Mouse (Mus musculus): Measurements from ENCODE around the gene Spns3. TPM values are rescaled to one million over a fixed set of nuclear protein-coding genes. Genes with fewer than 3 reads are reported as not detected.
"Not testable (repeated sequence)": the region's sequence is repeated elsewhere in the genome, so short reads cannot be mapped to it uniquely, and the experiment has no call there.

The Spns3 gene
- polyA plus RNA-seq, 1 experiment from 2014 or later = 0.98 TPM

DNA sequence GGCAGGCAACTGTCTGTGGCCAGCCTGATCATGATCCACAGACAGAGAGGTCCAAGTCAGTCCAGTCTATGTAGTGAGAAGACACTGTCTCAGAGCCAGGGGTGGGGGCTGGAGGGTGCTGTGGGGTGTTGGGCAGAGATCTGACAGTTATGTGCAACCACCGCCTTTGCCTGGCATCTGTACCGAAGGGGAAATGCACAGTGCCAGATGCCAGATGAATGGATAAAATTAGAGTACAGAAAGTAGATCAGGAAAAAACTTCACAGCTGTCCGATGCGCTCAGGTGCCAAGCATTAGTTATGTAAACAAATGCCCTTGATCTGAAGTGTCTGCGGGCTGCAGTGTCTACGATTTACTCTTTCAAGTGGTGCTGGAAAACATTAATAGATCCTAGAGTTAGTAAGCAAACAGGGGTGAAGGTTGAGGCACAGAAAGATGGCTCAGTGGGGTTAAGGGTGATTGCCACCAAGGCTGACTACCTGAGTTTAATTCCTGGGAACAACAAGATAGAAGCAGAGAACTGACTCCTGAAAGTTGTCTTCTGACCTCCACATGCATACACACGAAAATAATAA lies 1.3 kb upstream of the Spns3 start:
- Histone ChIP-seq H3K9ac (no peak overlapping the region), H3K4me1 (no peaks in the 10 kb centered on the region), H3K9me3 (no peaks in the 10 kb centered on the region), H3K27me3 (replicated peaks) (no peaks in the 10 kb centered on the region), H3K4me2 (no peak overlapping the region), H3K4me3 (replicated peaks) (no peak overlapping the region), H3K27ac (no peak overlapping the region), H3K36me3 (no peaks in the 10 kb centered on the region)
- WGBS = 37% methylated on average over 7 of the region's 7 CpGs
- ATAC-seq (ENCODE audit: insufficient read depth, low FRiP score, low read depth) = no peak

- Histone ChIP-seq H3K4me2 (no peak overlapping the region), H3K27me3 (replicated peaks) (no peaks in the 10 kb centered on the region), H3K4me3 (replicated peaks) (no peak overlapping the region), H3K9me3 (no peaks in the 10 kb centered on the region), H3K27ac (no peak overlapping the region), H3K9ac (no peak overlapping the region), H3K4me1 (no peaks in the 10 kb centered on the region), H3K36me3 (no peaks in the 10 kb centered on the region)
- 64% methylated on average over 3 of the region's 3 CpGs for WGBS
- ATAC-seq (ENCODE audit: insufficient read depth, low FRiP score, low read depth) = no peak
These were observed 3.1 kb downstream of the Spns3 start for GRCm38 (mm10) chr11:72547181-72547580.

DNA sequence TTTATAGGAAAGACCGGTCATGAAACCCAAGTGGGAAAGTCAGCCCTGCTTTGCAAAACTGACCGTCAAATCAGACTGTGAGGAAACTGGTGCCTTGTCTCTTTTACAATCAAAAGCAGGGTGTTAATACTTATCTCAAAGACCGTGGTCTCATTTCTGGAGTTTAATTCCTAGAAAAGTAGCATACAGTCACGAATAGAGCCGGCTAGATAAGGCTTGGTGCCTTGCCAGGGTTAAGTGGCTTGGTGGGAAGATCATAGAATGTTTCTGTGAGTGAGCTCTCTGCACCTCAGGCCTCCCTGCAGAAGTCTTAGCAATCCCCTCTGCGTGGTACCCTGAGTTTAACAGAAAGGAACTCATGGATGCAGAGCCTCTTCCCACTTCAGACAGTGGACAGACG lies 5.6 kb downstream of the Spns3 start:
- H3K9ac ChIP-seq = no peak overlapping the region
- no peak for ATAC-seq (ENCODE audit: insufficient read depth, low FRiP score, low read depth)
- H3K4me2 ChIP-seq = no peak overlapping the region
- no peaks in the 10 kb centered on the region for H3K27me3 ChIP-seq (replicated peaks)
- H3K36me3 ChIP-seq = no peaks in the 10 kb centered on the region
- no peak overlapping the region for H3K4me3 ChIP-seq (replicated peaks)
- H3K27ac ChIP-seq = no peak overlapping the region
- H3K9me3 ChIP-seq = no peaks in the 10 kb centered on the region
- H3K4me1 ChIP-seq = no peaks in the 10 kb centered on the region
- 53% methylated on average over 7 of the region's 7 CpGs for WGBS

GRCm38 (mm10) chr11:72543692-72544091 lies 6.6 kb downstream of the Spns3 start:
- not testable (repeated sequence) for H3K9ac ChIP-seq; H3K36me3 ChIP-seq; H3K27me3 ChIP-seq (replicated peaks); H3K4me2 ChIP-seq; H3K9me3 ChIP-seq; H3K4me1 ChIP-seq; H3K4me3 ChIP-seq (replicated peaks); ATAC-seq (ENCODE audit: insufficient read depth, low FRiP score, low read depth); H3K27ac ChIP-seq
- 98% methylated on average over 1 of the region's 1 CpGs for WGBS

GRCm38 (mm10) chr11:72542586-72542985 lies 7.7 kb downstream of the Spns3 start:
- 69% methylated on average over 1 of the region's 1 CpGs for WGBS
- H3K27ac ChIP-seq = no peak overlapping the region
- no peak overlapping the region for H3K9ac ChIP-seq
- H3K9me3 ChIP-seq = no peaks in the 10 kb centered on the region
- ATAC-seq (ENCODE audit: insufficient read depth, low FRiP score, low read depth) = no peak
- H3K4me1 ChIP-seq = no peaks in the 10 kb centered on the region
- no peaks in the 10 kb centered on the region for H3K27me3 ChIP-seq (replicated peaks)
- no peaks in the 10 kb centered on the region for H3K36me3 ChIP-seq
- H3K4me3 ChIP-seq (replicated peaks) = no peak overlapping the region
- no peak overlapping the region for H3K4me2 ChIP-seq

DNA sequence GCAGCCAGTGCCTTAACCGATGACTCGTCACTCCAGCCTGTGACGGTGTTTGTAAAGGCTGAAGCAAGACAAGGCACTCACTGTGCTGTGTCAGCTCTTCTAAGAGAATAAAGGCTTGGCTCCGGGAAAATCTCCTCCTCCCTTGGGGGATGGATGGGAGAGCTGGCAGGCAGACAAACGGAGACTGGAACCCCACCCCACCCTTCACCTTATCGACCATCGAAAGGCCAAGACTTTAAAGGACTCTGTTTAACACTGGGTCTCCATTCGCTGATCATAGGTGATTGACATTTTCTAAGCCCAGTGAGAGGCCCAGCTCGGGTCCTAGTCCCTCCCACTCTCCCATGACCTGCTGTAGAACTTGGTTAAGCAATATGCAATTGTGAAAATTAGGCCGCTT lies 8.4 kb downstream of the Spns3 start:
- ATAC-seq (ENCODE audit: insufficient read depth, low FRiP score, low read depth) = no peak
- Histone ChIP-seq H3K4me2 (no peak overlapping the region), H3K36me3 (no peaks in the 10 kb centered on the region), H3K4me1 (no peaks in the 10 kb centered on the region), H3K27me3 (replicated peaks) (no peaks in the 10 kb centered on the region), H3K9ac (no peak overlapping the region), H3K4me3 (replicated peaks) (no peak overlapping the region), H3K9me3 (no peaks in the 10 kb centered on the region), H3K27ac (no peak overlapping the region)
- 62% methylated on average over 10 of the region's 10 CpGs for WGBS

DNA sequence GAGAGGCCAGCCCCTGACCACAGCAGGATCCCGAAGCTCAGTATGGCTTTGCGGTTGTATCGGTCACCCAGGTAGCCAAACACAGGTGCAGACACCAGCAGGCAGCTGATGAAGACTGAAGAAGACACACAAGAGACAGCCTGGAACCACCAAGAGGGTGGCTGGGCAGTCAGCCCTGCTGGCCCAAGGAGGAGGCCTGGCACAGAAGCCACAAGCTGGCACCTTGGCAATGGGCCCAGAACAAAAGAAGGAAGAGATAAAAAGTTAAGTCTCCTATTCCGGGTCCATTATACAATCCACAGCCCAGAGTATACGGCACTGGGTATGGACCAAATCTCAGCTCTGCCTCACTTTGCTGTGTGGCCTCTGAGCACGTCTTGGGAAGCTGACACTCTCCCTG lies 9.9 kb downstream of the Spns3 start:
- WGBS = 76% methylated on average over 6 of the region's 6 CpGs
- Histone ChIP-seq H3K9me3 (no peaks in the 10 kb centered on the region), H3K4me2 (no peak overlapping the region), H3K4me3 (replicated peaks) (no peak overlapping the region), H3K36me3 (no peaks in the 10 kb centered on the region), H3K9ac (no peak overlapping the region), H3K4me1 (no peaks in the 10 kb centered on the region), H3K27ac (no peak overlapping the region), H3K27me3 (replicated peaks) (no peaks in the 10 kb centered on the region)
- no peak for ATAC-seq (ENCODE audit: insufficient read depth, low FRiP score, low read depth)

DNA sequence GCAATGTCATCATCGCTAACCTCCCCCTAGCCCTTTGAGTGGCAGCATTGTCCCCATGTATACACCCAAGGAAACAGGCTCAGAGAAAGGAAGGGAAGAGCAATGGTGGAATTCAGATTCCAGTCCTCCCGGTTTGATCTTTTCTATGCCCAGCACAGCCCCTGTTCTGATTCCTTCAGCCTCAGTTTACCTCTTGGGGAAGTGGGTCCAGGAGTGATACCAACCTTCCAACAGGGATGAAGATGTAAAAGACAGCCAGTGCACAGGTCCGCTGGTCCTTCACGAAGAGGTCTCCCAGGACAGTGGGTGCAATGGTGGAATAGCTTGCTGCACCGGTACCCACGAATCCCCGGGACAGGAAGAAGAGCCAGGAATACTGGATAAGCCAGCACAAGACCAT lies 11.5 kb downstream of the Spns3 start:
- no peaks in the 10 kb centered on the region for H3K4me1 ChIP-seq
- no peaks in the 10 kb centered on the region for H3K27me3 ChIP-seq (replicated peaks)
- H3K36me3 ChIP-seq = no peaks in the 10 kb centered on the region
- H3K4me3 ChIP-seq (replicated peaks) = no peak overlapping the region
- no peak overlapping the region for H3K9ac ChIP-seq
- H3K27ac ChIP-seq = no peak overlapping the region
- no peak for ATAC-seq (ENCODE audit: insufficient read depth, low FRiP score, low read depth)
- WGBS = 88% methylated on average over 7 of the region's 7 CpGs
- H3K9me3 ChIP-seq = no peaks in the 10 kb centered on the region
- no peak overlapping the region for H3K4me2 ChIP-seq

GRCm38 (mm10) chr11:72538037-72538755 lies 12.1 kb downstream of the Spns3 start:
- Histone ChIP-seq H3K9ac (no peak overlapping the region), H3K4me3 (replicated peaks) (no peak overlapping the region), H3K27ac (no peak overlapping the region), H3K36me3 (no peaks in the 10 kb centered on the region), H3K9me3 (no peaks in the 10 kb centered on the region), H3K4me2 (no peak overlapping the region), H3K4me1 (no peaks in the 10 kb centered on the region), H3K27me3 (replicated peaks) (no peaks in the 10 kb centered on the region)
- 46% methylated on average over 8 of the region's 8 CpGs for WGBS
- no peak for ATAC-seq (ENCODE audit: insufficient read depth, low FRiP score, low read depth)

GRCm38 (mm10) chr11:72537503-72537902 lies 12.8 kb downstream of the Spns3 start:
- no peaks in the 10 kb centered on the region for H3K36me3 ChIP-seq
- no peaks in the 10 kb centered on the region for H3K4me1 ChIP-seq
- no peak overlapping the region for H3K27ac ChIP-seq
- no peak for ATAC-seq (ENCODE audit: insufficient read depth, low FRiP score, low read depth)
- no peak overlapping the region for H3K4me2 ChIP-seq
- no peaks in the 10 kb centered on the region for H3K9me3 ChIP-seq
- H3K4me3 ChIP-seq (replicated peaks) = no peak overlapping the region
- WGBS = 85% methylated on average over 2 of the region's 2 CpGs
- H3K27me3 ChIP-seq (replicated peaks) = no peaks in the 10 kb centered on the region
- H3K9ac ChIP-seq = no peak overlapping the region

DNA sequence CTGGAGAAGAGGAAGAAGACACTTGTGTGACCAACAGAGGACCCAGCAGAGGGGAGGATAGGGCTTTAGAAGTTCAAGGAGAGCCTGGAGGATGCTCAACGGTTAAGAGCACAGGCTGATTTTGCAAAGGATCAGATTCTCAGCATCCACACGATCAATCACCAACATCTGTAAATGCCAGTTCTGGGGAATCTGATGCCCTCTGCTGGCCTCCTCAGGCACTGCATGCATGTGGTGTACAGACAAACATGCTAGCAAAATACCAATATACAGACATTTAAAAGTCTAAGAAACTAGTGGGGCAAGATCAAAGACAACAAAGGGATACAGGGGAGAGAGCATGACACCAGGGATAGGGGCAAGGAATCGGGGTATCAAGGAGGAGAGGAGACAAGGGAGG lies 14.8 kb downstream of the Spns3 start:
- Histone ChIP-seq H3K4me1 (no peaks in the 10 kb centered on the region), H3K36me3 (no peaks in the 10 kb centered on the region), H3K4me3 (replicated peaks) (no peak overlapping the region), H3K9me3 (no peaks in the 10 kb centered on the region), H3K4me2 (no peak overlapping the region), H3K9ac (no peak overlapping the region), H3K27me3 (replicated peaks) (no peaks in the 10 kb centered on the region), H3K27ac (no peak overlapping the region)
- WGBS = 83% methylated on average over 3 of the region's 3 CpGs
- ATAC-seq (ENCODE audit: insufficient read depth, low FRiP score, low read depth) = no peak

DNA sequence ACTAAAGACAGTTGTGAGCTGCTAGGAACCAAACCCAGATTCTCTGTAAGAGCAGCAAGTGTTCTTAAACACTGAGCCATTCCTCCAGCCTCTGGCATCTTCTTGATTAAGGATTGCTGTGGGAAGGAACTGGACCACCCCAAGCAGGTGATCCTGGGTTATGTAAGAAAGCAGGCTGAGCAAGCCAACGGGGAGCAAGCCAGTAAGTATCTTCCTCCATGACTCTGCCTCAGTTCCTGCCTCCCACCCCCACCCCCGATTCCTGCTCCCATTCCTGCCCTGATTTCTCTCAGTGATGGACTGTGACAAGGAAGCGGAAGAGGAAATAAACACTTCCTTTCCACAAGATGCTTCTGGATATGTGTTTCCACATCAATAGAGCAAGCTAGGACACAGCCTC lies 17.4 kb downstream of the Spns3 start:
- Histone ChIP-seq H3K27ac (no peak overlapping the region), H3K4me1 (no peaks in the 10 kb centered on the region), H3K9ac (no peak overlapping the region), H3K36me3 (no peaks in the 10 kb centered on the region), H3K4me3 (replicated peaks) (no peak overlapping the region), H3K4me2 (no peak overlapping the region), H3K9me3 (no peaks in the 10 kb centered on the region), H3K27me3 (replicated peaks) (no peaks in the 10 kb centered on the region)
- no peak for ATAC-seq (ENCODE audit: insufficient read depth, low FRiP score, low read depth)
- WGBS = 80% methylated on average over 3 of the region's 3 CpGs

DNA sequence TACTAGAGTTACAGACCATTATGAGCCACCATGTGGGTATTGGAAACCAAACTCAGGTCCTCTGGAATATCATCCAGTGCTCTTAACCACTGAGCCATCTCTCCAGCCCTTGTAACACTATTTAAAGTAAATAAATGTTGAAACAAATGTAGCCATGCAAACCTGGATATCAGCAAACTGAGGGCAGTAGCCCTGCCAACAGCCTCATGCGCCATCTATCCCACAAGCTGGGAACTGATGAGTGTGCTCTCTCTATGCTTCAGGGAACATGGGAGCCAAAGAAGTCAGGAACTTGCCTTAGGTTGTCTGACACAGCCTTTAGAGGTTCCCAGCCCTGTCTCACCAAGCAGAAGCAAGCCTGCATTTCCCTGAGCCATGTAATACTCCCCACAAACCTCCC lies 18.7 kb downstream of the Spns3 start:
- Histone ChIP-seq H3K36me3 (no peaks in the 10 kb centered on the region), H3K9ac (no peak overlapping the region), H3K27ac (no peak overlapping the region), H3K4me2 (no peak overlapping the region), H3K4me1 (no peaks in the 10 kb centered on the region), H3K9me3 (no peaks in the 10 kb centered on the region), H3K4me3 (replicated peaks) (no peak overlapping the region), H3K27me3 (replicated peaks) (no peaks in the 10 kb centered on the region)
- WGBS = 70% methylated on average over 1 of the region's 1 CpGs
- ATAC-seq (ENCODE audit: insufficient read depth, low FRiP score, low read depth) = no peak
